Mouse (Mus musculus) myocyte (in vitro differentiated cells): ENCODE data around the gene Mvp. TPM values are rescaled to one million over a fixed set of nuclear protein-coding genes. Genes with fewer than 3 reads are reported as not detected.

Source experiments
- H3K27me3 ChIP-seq: one replicate; pipeline ENCODE4 v1.6.1; 2011; ENCODE audit not compliant: control insufficient read depth, insufficient read depth, insufficient read length
- H3K36me3 ChIP-seq: one replicate; pipeline ENCODE4 v1.6.1; 2011; ENCODE audit not compliant: control insufficient read depth, insufficient read depth
- H3K4me2 ChIP-seq: one replicate; pipeline ENCODE4 v1.6.1; 2011; ENCODE audit warnings: low read depth, control low read depth
- H3K4me3 ChIP-seq: one replicate; pipeline ENCODE4 v1.5.1; 2011; ENCODE audit warnings: mild to moderate bottlenecking, control low read depth, moderate library complexity
- H3K79me2 ChIP-seq: one replicate; pipeline ENCODE4 v1.6.1; 2011; ENCODE audit not compliant: control insufficient read depth, insufficient read depth
- H3ac ChIP-seq: one replicate; pipeline ENCODE4 v1.6.1; 2011; ENCODE audit not compliant: control insufficient read depth, insufficient read length
- CEBPB ChIP-seq: IDR thresholded peaks from 2 replicates; pipeline ENCODE4 v1.6.1; 2011; ENCODE audit warnings: mild to moderate bottlenecking, moderate library complexity; ENCODE audit not compliant: poor library complexity, insufficient read depth, severe bottlenecking
- E2F4 ChIP-seq: IDR thresholded peaks from one replicate; pipeline ENCODE4 v1.6.1; 2011; ENCODE audit warnings: mild to moderate bottlenecking, control low read depth, moderate library complexity; ENCODE audit not compliant: insufficient read depth
- MAX ChIP-seq: IDR thresholded peaks from one replicate; pipeline ENCODE4 v1.6.1; 2011; ENCODE audit warnings: low read depth, mild to moderate bottlenecking, control low read depth
- MYOD1 ChIP-seq, 3 experiments: IDR thresholded peaks; one replicate each; pipeline ENCODE4 v1.6.1; 2011; ENCODE audit warnings: control low read depth in 2 of 3, low read depth in 2 of 3, mild to moderate bottlenecking in 2 of 3, moderate library complexity in 1 of 3; ENCODE audit not compliant: insufficient read length in 2 of 3, control insufficient read depth in 1 of 3
- MYOG ChIP-seq, 3 experiments: IDR thresholded peaks; one replicate each; pipeline ENCODE4 v1.6.1; 2011; ENCODE audit warnings: control low read depth in 2 of 3, low read depth in 2 of 3, mild to moderate bottlenecking in 2 of 3; ENCODE audit not compliant: insufficient read length in 2 of 3, control insufficient read depth in 1 of 3, insufficient read depth in 1 of 3
- POLR2A ChIP-seq: IDR thresholded peaks from one replicate; pipeline ENCODE4 v1.6.1; 2011; ENCODE audit warnings: low read depth, mild to moderate bottlenecking, control low read depth, moderate library complexity; ENCODE audit not compliant: insufficient read length
- POLR2AphosphoS2 ChIP-seq: IDR thresholded peaks from one replicate; pipeline ENCODE4 v1.6.1; 2011; ENCODE audit warnings: low read depth, control low read depth; ENCODE audit not compliant: insufficient read length
- REST ChIP-seq: IDR thresholded peaks from one replicate; pipeline ENCODE4 v1.6.1; 2011; ENCODE audit warnings: mild to moderate bottlenecking, control low read depth, moderate library complexity; ENCODE audit not compliant: insufficient read depth, insufficient read length
- SRF ChIP-seq: IDR thresholded peaks from one replicate; pipeline ENCODE4 v1.6.1; 2011; ENCODE audit warnings: low read depth; ENCODE audit not compliant: control insufficient read depth, insufficient read length
- TCF12 ChIP-seq: IDR thresholded peaks from one replicate; pipeline ENCODE4 v1.6.1; 2011; ENCODE audit warnings: mild to moderate bottlenecking, control low read depth; ENCODE audit not compliant: poor library complexity, insufficient read depth, severe bottlenecking
- TCF3 ChIP-seq: IDR thresholded peaks from one replicate; pipeline ENCODE4 v1.6.1; 2011; ENCODE audit warnings: low read depth, control low read depth; ENCODE audit not compliant: insufficient read length
- USF1 ChIP-seq: IDR thresholded peaks from one replicate; pipeline ENCODE4 v1.6.1; 2011; ENCODE audit warnings: low read depth, mild to moderate bottlenecking, control low read depth, moderate library complexity
- polyA plus RNA-seq: library from polyadenylated mRNA; unstranded; fragments of >200 nt; fragmentation: generic; extraction: Trizol; gene quantifications from one replicate; pipeline ENCODE4 v1.2.1, GENCODE M21; 2012; ENCODE audit warnings: missing spikeins

Mvp gene
- polyA plus RNA-seq, 1 experiment: 111 TPM

GRCm38 (mm10) chr7:127022528-127023271 is 8.3 kb upstream of the Mvp start:
- Histone ChIP-seq H3ac (no peak overlapping the region), H3K36me3 (peaks cover 11% of the 10 kb centered on the region), H3K4me3 (peak overlapping the region; percentile 67), H3K4me2 (peak overlapping the region; percentile 12), H3K79me2 (peaks cover 20% of the 10 kb centered on the region), H3K27me3 (no peaks in the 10 kb centered on the region)
- no peak for TF ChIP-seq TCF12
- TF ChIP-seq POLR2A: no peak
- TF ChIP-seq REST: no peak
- TF ChIP-seq MYOD1 (IDR thresholded peaks at IDR 0.05; ENCODE audit: control insufficient read depth in 1 of 3, insufficient read length in 2 of 3, low read depth in 2 of 3): no peak
- no peak for TF ChIP-seq POLR2AphosphoS2
- no peak for TF ChIP-seq USF1
- no peak for TF ChIP-seq E2F4
- TF ChIP-seq SRF: no peak
- TF ChIP-seq CEBPB: no peak
- no peak for TF ChIP-seq MAX
- TF ChIP-seq MYOG (IDR thresholded peaks at IDR 0.05; ENCODE audit: control insufficient read depth in 1 of 3, insufficient read depth in 1 of 3, insufficient read length in 2 of 3, low read depth in 2 of 3): no peak
- no peak for TF ChIP-seq TCF3

GRCm38 (mm10) chr7:127021563-127022527 is 7.4 kb upstream of the Mvp start:
- H3ac ChIP-seq: no peak overlapping the region
- H3K36me3 ChIP-seq: peaks cover 11% of the 10 kb centered on the region
- peaks cover 20% of the 10 kb centered on the region for H3K79me2 ChIP-seq
- H3K4me3 ChIP-seq: no peak overlapping the region
- H3K27me3 ChIP-seq: no peaks in the 10 kb centered on the region
- H3K4me2 ChIP-seq: no peak overlapping the region
- TF ChIP-seq POLR2AphosphoS2 (peak; percentile 72), CEBPB (no peak)

GRCm38 (mm10) chr7:127020901-127021562 is 6.6 kb upstream of the Mvp start, which contains the start of the genes Gm42742 and Prrt2:
Gene Gm42742 (minus strand): TSS chr7:127021097.
Gene Prrt2 (minus strand): TSS chr7:127021211.
- Histone ChIP-seq H3K4me3 (no peak within 1 kb of the TSS), H3ac (no peak within 1 kb of the TSS), H3K27me3 (no peaks in the 10 kb centered on the region), H3K36me3 (peaks cover 11% of the 10 kb centered on the region), H3K79me2 (peaks cover 20% of the 10 kb centered on the region), H3K4me2 (no peak within 1 kb of the TSS)
- TF ChIP-seq REST (no peak), TCF3 (no peak), CEBPB (no peak), POLR2A (no peak), USF1 (no peak), MYOD1 (IDR thresholded peaks at IDR 0.05; ENCODE audit: control insufficient read depth in 1 of 3, insufficient read length in 2 of 3, low read depth in 2 of 3) (no peak), TCF12 (no peak), POLR2AphosphoS2 (peak; percentile 65)

GRCm38 (mm10) chr7:127020491-127020890 is 6.1 kb upstream of the Mvp start:
- Histone ChIP-seq H3K27me3 (no peaks in the 10 kb centered on the region), H3K4me3 (no peak overlapping the region), H3K79me2 (peaks cover 23% of the 10 kb centered on the region), H3K36me3 (peaks cover 11% of the 10 kb centered on the region), H3ac (no peak overlapping the region), H3K4me2 (no peak overlapping the region)
- TF ChIP-seq CEBPB: no peak

- no peak overlapping the region for H3ac ChIP-seq
- H3K79me2 ChIP-seq: peaks cover 24% of the 10 kb centered on the region
- no peaks in the 10 kb centered on the region for H3K27me3 ChIP-seq
- no peak overlapping the region for H3K4me3 ChIP-seq
- no peak overlapping the region for H3K4me2 ChIP-seq
- TF ChIP-seq TCF3: no peak
- TF ChIP-seq POLR2A: no peak
- TF ChIP-seq E2F4: no peak
- no peak for TF ChIP-seq MYOD1 (IDR thresholded peaks at IDR 0.05; ENCODE audit: control insufficient read depth in 1 of 3, insufficient read length in 2 of 3, low read depth in 2 of 3)
- TF ChIP-seq POLR2AphosphoS2: no peak
- TF ChIP-seq USF1: no peak
- no peak for TF ChIP-seq MAX
- TF ChIP-seq MYOG (IDR thresholded peaks at IDR 0.05; ENCODE audit: control insufficient read depth in 1 of 3, insufficient read depth in 1 of 3, insufficient read length in 2 of 3, low read depth in 2 of 3): no peak
- TF ChIP-seq REST: no peak
- TF ChIP-seq CEBPB: no peak
- TF ChIP-seq SRF: no peak
- TF ChIP-seq TCF12: no peak
- peaks cover 11% of the 10 kb centered on the region for H3K36me3 ChIP-seq
Observed at GRCm38 (mm10) chr7:127020031-127020430, 5.6 kb upstream of the Mvp start.
